Mouse (Mus musculus): Measurements from ENCODE around the gene Ccdc138. TPM values are rescaled to one million over a fixed set of nuclear protein-coding genes. Genes with fewer than 3 reads are reported as not detected.

Gene Ccdc138
- under 1 TPM; 0.37 to 0.82 (median 0.53) TPM for total RNA-seq (2022)

DNA sequence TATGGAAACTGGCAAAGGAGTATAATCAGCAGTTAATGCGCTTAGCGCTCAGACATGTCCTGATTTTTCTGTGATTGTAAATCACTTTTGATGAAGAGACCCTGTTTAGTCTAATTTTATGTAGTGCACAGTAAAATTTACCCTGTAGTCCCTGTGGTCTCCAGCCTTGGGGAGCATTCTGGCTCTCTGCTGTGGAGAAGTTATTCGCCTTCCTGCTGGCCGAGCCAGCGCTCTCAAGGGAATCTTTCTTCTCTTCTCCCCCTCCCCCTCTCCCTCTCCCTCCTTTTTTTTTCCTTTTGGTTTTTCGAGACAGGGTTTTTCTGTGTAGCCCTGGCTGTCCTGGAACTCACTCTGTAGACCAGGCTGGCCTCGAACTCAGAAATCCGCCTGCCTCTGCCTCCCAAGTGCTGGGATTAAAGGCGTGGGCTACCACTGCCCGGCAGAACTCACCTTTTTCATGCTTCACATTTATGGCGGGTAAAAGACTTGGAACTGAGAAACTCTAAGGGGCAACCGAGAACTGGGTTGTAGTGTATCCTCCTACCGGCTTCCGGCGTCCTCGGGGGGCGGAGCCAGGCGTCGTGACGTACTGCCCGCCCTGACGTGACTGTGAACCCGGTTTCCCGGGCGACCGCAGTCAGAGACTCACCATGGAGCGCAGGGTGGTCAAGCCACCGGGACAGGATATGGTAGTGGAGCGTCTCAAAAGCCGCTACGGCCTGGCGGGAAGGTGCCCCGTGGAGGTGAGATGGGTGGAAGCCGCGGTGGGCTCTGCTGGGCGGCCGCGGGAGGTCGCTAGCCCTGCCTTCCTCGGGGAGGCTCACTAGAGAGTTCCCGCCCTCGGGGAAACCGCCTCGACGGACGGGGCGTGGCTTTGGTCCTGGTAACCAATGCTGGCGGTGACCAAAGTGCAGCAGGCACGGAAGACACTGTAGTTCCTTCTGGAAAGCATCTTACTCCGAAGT lies at the start of gene Ccdc138:
TSS of gene Ccdc138 (plus strand) at position 629 of the 965 bp plus-strand sequence.
- DNase-seq (ENCODE audit: low spot score) = peak; percentile 94

DNA sequence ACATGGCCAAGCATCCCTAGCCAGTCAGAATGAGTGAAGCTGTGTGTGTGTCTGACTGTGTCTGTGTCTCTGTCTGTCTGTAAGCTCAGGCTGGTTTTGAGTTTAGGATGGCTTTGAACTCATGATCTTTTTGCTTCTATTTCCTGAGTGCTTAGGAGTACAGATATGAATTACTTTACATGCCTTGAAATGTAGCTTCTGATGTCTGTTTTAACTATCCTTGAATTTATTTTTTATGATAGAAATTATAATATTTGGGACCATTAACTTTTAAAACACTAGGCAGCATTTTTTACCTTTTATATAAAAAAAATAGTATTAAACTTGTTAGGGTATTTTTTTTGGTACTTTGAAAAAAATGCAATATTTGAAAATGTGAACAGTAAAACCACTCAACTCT lies 46.2 kb upstream of the Ccdc138 start:
- no peak for DNase-seq (ENCODE audit: low spot score)

DNA sequence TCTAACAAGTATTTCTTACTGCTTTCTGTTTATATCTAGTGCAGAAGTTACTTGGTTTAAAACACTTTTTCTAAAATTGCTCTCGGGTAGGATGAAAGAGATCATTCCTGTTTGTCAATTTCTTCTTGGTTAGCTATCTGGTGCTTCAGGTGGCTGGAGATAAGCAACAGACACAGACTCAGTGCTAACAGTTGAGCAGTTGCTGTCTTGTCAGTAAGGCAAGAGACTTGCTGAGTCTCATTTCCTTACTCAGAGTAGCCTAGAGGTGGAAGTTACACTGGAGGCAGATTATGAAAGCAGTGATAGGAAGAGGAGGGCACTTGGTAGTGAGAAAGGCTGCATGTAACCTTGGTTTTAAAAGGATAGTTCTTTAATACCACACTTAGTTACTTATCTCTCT lies 45.6 kb upstream of the Ccdc138 start:
- DNase-seq (ENCODE audit: low spot score) = no peak

DNA sequence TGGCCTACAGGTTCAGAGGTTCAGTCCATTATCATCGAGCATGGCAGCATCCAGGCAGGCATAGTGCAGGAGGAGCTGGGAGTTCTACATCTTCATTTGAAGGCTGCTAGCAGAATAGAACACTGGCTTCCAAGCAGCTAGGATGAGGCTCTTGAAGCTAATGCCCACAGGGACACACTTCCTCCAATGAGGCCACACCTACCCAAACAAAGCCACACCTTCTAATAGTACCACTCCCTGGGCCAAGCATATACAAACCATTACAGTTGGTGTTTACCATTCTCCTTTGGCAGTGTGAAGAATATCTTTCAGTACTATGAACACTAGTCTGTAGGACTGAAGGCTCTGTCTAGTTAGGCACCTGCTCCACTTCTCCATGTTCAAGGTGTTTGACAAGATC lies 37.9 kb upstream of the Ccdc138 start:
- no peak for DNase-seq (ENCODE audit: low spot score)

DNA sequence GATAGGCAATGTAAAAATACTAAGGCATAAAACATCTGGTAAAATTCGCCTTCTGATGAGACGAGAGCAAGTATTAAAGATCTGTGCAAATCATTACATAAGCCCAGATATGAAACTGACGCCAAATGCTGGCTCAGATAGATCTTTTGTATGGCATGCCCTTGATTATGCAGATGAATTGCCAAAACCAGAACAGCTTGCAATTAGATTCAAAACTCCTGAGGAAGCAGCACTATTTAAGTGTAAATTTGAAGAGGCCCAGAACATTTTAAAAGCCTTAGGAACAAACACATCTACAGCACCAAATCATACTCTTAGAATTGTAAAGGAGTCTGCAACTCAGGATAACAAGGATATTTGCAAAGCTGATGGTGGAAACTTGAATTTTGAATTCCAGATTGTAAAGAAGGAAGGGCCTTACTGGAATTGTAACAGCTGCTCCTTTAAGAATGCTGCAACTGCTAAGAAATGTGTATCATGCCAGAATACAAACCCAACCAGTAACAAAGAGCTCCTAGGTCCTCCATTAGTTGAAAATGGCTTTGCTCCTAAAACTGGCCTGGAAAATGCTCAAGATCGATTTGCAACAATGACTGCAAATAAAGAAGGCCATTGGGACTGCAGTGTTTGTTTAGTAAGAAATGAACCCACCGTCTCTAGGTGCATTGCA lies 20.5 kb upstream of the Ccdc138 start:
- DNase-seq (ENCODE audit: low spot score) = no peak

DNA sequence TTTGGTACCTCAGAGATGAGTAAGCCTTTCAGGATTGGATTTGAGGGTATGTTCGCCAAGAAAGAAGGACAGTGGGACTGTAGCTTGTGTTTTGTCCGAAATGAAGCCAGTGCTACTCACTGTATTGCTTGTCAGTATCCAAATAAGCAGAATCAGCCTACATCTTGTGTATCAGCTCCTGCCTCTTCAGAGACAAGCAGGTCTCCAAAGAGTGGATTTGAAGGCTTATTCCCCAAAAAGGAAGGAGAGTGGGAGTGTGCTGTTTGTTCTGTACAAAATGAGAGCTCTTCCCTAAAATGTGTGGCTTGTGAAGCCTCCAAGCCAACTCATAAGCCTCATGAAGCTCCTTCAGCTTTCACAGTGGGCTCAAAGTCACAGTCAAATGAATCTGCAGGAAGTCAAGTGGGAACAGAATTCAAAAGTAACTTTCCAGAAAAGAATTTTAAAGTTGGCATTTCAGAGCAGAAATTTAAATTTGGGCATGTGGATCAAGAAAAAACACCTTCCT lies 19.6 kb upstream of the Ccdc138 start:
- no peak for DNase-seq (ENCODE audit: low spot score)

DNA sequence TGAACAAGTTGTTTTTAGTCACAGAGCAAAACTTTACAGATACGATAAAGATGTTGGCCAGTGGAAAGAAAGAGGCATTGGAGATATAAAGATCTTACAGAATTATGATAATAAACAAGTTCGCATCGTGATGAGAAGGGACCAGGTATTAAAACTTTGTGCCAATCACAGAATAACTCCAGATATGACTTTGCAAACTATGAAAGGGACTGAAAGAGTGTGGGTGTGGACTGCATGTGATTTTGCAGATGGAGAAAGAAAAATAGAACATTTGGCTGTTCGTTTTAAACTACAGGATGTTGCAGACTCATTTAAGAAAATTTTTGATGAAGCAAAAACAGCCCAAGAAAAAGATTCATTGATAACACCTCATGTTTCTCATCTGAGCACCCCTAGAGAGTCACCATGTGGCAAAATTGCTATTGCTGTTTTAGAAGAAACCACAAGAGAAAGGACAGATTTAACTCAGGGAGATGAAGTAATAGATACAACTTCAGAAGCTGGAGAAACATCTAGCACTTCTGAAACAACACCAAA lies 17.7 kb upstream of the Ccdc138 start:
- DNase-seq (ENCODE audit: low spot score) = no peak

DNA sequence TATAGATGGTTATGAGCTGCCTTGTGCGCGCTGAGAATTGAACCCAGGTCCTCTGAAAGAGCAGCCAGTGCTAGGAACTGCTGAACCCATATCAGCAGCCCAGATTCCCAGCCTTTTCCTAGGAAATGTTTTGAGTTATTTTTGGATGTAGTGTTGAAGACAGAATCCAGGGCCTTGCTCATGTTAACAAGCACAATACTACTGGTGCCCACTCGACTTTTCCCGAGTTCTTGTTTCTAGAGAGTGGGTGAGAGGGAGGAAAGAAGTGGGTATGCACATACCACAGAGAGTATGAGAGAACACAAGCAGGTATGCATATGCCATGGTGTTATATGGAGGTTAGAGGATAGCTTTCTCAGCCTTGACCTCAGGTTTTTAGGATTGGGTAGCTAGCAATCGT lies 6.7 kb upstream of the Ccdc138 start:
- DNase-seq (ENCODE audit: low spot score) = no peak

DNA sequence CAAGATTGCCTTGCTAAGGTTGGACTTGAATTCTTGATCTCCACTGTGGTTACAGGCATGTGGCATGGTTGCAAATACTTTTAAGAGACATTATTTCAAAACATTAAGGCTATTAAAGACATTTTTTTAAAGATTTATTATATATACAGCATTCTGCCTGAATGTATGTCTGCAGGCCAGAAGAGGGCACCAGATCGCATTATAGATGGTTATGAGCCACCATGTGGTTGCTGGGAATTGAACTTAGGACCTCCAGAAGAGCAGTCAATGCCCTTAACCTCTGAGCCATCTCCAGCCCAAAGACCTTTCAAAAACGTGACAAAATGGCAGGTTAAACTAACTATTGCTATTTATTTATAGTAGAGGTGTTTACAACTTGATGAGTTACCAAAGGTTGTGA lies 2.1 kb upstream of the Ccdc138 start:
- no peak for DNase-seq (ENCODE audit: low spot score)

DNA sequence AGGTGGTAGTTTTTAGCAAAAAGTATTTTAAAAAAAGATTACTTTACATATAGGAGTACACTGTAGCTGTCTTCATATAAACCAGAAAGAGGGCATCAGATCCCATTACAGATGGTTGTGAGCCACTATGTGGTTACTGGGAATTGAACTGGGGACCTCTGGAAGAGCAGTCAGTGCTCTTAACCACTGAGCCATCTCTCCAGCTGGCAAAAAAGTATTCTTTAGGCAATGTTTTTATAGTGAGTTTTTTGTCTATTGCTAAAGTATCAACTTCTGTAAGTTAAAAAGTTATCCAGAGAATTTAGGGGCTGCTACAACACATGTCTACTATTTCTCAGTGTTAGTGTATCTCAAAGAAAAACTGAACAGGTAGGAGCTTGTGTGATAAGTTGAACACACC lies 1.0 kb upstream of the Ccdc138 start:
- no peak for DNase-seq (ENCODE audit: low spot score)

GRCm38 (mm10) chr10:58498516-58498915 lies 768 bp downstream of the Ccdc138 start:
- DNase-seq (ENCODE audit: low spot score) = no peak

GRCm38 (mm10) chr10:58529358-58529757 lies 31.6 kb downstream of the Ccdc138 start:
- DNase-seq (ENCODE audit: low spot score) = no peak

GRCm38 (mm10) chr10:58530896-58531790 lies 33.4 kb downstream of the Ccdc138 start:
- no peak for DNase-seq (ENCODE audit: low spot score)

- no peak for DNase-seq (ENCODE audit: low spot score)
Observed at GRCm38 (mm10) chr10:58532177-58532576, 34.4 kb downstream of the Ccdc138 start.

- DNase-seq (ENCODE audit: low spot score) = peak; percentile 10
Observed at GRCm38 (mm10) chr10:58536276-58536675, 38.5 kb downstream of the Ccdc138 start.

DNA sequence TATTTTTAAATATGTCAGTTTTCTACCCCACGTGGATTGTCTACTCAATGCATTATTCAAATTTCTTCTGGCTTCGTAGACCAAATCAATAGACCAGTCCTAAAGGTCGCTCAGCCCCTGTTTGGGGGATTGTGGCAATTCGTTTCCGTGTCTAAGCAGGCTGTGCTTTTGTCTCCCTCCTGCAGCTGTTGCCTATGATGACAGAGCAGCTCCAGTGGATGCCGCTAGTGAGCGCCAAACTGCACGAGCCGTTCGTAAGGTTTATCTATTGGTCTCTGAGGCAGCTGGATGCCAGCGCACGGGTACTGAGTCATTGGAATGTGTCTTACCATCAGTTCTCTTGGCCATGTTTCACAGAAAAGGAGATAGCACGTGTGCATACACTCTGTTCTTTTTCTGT lies 42.9 kb downstream of the Ccdc138 start:
- DNase-seq (ENCODE audit: low spot score) = no peak

- DNase-seq (ENCODE audit: low spot score) = no peak
Observed at GRCm38 (mm10) chr10:58548739-58549138, 51.0 kb downstream of the Ccdc138 start.

- DNase-seq (ENCODE audit: low spot score) = no peak
Observed at GRCm38 (mm10) chr10:58554693-58555387, 57.1 kb downstream of the Ccdc138 start.

DNA sequence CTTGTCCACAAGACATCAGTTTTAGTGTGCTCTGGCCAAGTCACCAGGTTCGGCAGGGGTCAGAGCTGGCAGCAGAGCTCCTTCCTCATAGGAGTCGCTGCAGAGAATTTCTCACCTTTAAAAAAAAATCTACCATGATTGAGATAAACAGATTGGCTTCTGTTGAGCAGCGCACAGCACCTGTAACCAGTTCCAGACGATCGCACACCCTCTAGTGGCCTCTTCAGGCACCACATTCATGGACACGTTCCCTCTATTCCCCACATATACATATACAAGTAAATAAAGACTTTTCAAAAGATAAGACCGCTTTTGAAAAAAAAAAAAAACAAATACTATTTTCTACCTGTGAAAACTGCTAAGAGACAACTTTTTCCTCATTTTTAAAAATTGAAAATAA lies 61.4 kb downstream of the Ccdc138 start:
- no peak for DNase-seq (ENCODE audit: low spot score)

DNA sequence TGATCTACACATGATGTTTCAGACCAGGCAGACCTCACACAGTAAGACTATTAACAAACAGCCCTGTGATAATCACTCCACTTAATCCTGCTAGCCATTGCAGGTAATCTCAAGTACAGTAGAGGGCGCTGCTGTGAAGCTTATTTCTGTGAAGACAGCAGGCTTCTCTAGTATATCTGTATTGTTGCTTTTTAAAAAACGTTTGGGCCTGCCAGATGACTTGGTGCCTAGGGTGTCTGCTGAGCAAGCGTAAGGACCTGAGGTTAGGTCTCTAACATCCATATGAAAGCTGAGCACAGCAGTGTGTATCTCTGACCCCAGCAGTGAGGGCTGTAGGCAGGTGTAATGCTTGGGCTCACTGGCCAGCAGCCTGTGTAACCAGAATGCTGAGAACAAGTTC lies 62.2 kb downstream of the Ccdc138 start:
- DNase-seq (ENCODE audit: low spot score) = no peak

DNA sequence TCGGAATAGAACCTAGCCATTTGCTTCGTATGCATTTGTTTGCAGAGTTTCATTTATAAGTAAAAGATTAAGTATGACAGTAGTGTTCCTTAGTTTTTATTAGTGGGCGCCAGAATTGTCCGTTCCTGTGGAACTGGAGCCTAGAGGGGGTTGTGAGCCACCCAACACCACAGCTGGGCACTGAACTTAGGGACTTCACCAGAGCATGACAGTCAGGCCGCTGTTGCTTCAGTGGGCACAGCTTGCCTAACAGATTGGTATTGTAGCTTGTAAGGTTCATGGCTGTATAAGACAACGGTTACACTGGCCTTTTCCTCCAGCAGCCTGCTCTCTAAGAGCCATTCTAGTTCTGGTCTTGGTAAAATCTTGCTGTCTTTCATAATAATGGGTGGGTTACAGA lies 62.8 kb downstream of the Ccdc138 start:
- DNase-seq (ENCODE audit: low spot score) = no peak

All from heart, adult 8-10 months (tissue).